Comparison of ENCODE assay signal across 7 mouse cellular contexts in the genomic region with DNA sequence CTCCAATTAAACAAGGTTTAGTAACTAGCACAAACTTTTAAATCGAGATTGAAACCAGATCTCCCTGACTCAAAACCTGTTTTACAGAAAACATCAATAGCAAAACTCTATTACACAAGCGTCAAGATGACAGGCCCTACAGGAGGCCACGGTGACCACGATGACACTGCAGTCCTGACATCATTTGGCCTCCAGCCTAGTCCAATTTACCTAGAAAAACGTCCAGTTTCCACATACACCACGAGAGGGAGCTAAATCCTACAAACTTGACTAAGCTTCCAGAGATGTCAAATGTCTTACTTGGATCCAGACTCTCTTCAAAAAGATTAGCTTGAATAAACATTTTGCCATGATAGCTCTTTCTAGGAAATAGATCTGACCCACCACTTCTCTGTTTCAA. TPM values are rescaled to one million over a fixed set of nuclear protein-coding genes. Genes with fewer than 3 reads are reported as not detected.
DNase-seq lines count a peak whose midpoint lies in the region; ATAC-seq and TF ChIP-seq lines count a peak whose summit lies in the region.

No protein-coding gene starts in this region.

- peak; percentile 78 for ATAC-seq in granulocyte monocyte progenitor cell, adult 5-6 weeks (replicated peaks; ENCODE audit: poor library complexity, severe bottlenecking)

- no peaks in the 10 kb centered on the region for H3K27me3 ChIP-seq in cerebellum, adult 2 months (ENCODE audit: control insufficient read depth, insufficient read depth, low read length)

- no peak for TF ChIP-seq POLR2A in cerebellum, adult 2 months (IDR thresholded peaks at IDR 0.05; ENCODE audit: borderline replicate concordance, insufficient read depth, low read length)

- peak; percentile 60 for DNase-seq in ovary, postnatal 14 days (ENCODE audit: low spot score)
- no peak for DNase-seq in ovary, adult 18-20 months (ENCODE audit: low spot score)
- peak; percentile 76 for DNase-seq in R1 (ENCODE audit: low read depth, low spot score)
- peak; percentile 56 to 79 for DNase-seq in cerebellum, adult 2 months
- peak; percentile 40 to 71 for DNase-seq in left cerebral cortex, postnatal 25 days (ENCODE audit: low spot score in 2 of 2)
- peak; percentile 57 for DNase-seq in retina, postnatal 7 days (ENCODE audit: low read depth, low spot score)

- peak; percentile 57; the same call in 1 of the 2 replicates for TF ChIP-seq CTCF in cerebellum, adult 2 months (IDR thresholded peaks at IDR 0.05; ENCODE audit: borderline replicate concordance, insufficient read depth, low read depth, low read length)

- no peak overlapping the region for H3K27ac ChIP-seq in cerebellum, adult 2 months (ENCODE audit: insufficient read depth, low read length)

- no peak overlapping the region for H3K4me3 ChIP-seq in cerebellum, adult 2 months (replicated peaks; ENCODE audit: insufficient read depth, low read depth, low read length)

- intact Hi-C loops in left cerebral cortex, postnatal 25 days (cut with DNase I), result no loop called here

- WGBS in cerebellum, adult 2 months, result 14% methylated on average over 6 of the region's 6 CpGs

- peaks cover 5% of the 10 kb centered on the region; the same call in 1 of the 2 replicates for H3K4me1 ChIP-seq in cerebellum, adult 2 months (ENCODE audit: control insufficient read depth, insufficient read depth, low read length)

RNA-seq across cellular contexts. Expression of a gene that starts 19.5 kb away (rescaled TPM):
- 167 and 177 TPM in 2 replicates for polyA plus RNA-seq in cerebellum, adult 2 months (2012; rRNA removed)
- total RNA-seq in granulocyte monocyte progenitor cell, adult 5-6 weeks (2014; fragmentation: Nextera tagmentation), result 68.4 and 74.4 TPM in 2 replicates
- total RNA-seq in granulocyte monocyte progenitor cell, adult 5-6 weeks (2017), result 89.9 and 152 TPM in 2 replicates
- total RNA-seq in left cerebral cortex, postnatal 25 days (2021), result 100 to 1,000 TPM; 225 to 235 TPM

RNA-seq across cellular contexts. Expression of a gene that starts 38.9 kb away (rescaled TPM):
- polyA plus RNA-seq in cerebellum, adult 2 months (2012; rRNA removed), result 25.8 and 27.2 TPM in 2 replicates
- total RNA-seq in granulocyte monocyte progenitor cell, adult 5-6 weeks (2014; fragmentation: Nextera tagmentation), result 19.1 and 21.0 TPM in 2 replicates
- 22.1 and 25.3 TPM in 2 replicates for total RNA-seq in granulocyte monocyte progenitor cell, adult 5-6 weeks (2017)
- 10 to 100 TPM; 16.2 to 17.5 TPM for total RNA-seq in left cerebral cortex, postnatal 25 days (2021)

RNA-seq across cellular contexts. Expression of a gene that starts 52.8 kb away (rescaled TPM):
- 51.8 and 53.0 TPM in 2 replicates for polyA plus RNA-seq in cerebellum, adult 2 months (2012; rRNA removed)
- 25.5 and 39.3 TPM in 2 replicates for total RNA-seq in granulocyte monocyte progenitor cell, adult 5-6 weeks (2014; fragmentation: Nextera tagmentation)
- 40.3 and 40.8 TPM in 2 replicates for total RNA-seq in granulocyte monocyte progenitor cell, adult 5-6 weeks (2017)
- 10 to 100 TPM; 49.3 to 51.3 TPM for total RNA-seq in left cerebral cortex, postnatal 25 days (2021)

RNA-seq across cellular contexts. Expression of a gene that starts 53.5 kb away (rescaled TPM):
- polyA plus RNA-seq in cerebellum, adult 2 months (2012; rRNA removed), result 49.5 and 53.2 TPM in 2 replicates
- 32.4 and 47.2 TPM in 2 replicates for total RNA-seq in granulocyte monocyte progenitor cell, adult 5-6 weeks (2014; fragmentation: Nextera tagmentation)
- 42.4 and 70.1 TPM in 2 replicates for total RNA-seq in granulocyte monocyte progenitor cell, adult 5-6 weeks (2017)
- 10 to 100 TPM; 47.5 to 51.5 TPM for total RNA-seq in left cerebral cortex, postnatal 25 days (2021)
